Mouse (Mus musculus): Measurements from ENCODE around the gene Rpl19.

- TF ChIP-seq CTCF (IDR thresholded peaks at IDR 0.05; ENCODE audit: low read depth): no peak
- TF ChIP-seq EP300 (IDR thresholded peaks at IDR 0.05; ENCODE audit: low read depth): no peak
These were observed 25.8 kb downstream of the Rpl19 start for GRCm38 (mm10) chr11:98052129-98052988.
